Mouse (Mus musculus) ovary, adult 10 weeks (tissue): ENCODE results near the gene Gm17093. TPM values are rescaled to one million over a fixed set of nuclear protein-coding genes. Genes with fewer than 3 reads are reported as not detected.

Source experiments
- polyA plus RNA-seq: library from polyadenylated mRNA; stranded (reverse); fragments of 350-450 nt; fragmentation: Illumina TruSeq; extraction: RNeasy Lipid Tissue Mini Kit (QIAGEN cat#74804); gene quantifications from one replicate; pipeline ENCODE4 v1.2.3, GENCODE M21; 2014

Gene Gm17093
- polyA plus RNA-seq = not detected

GRCm38 (mm10) chr14:44517976-44518375, at the start of gene Gm17093:
Gene Gm17093, plus strand, starts transcription at chr14:44518276.

GRCm38 (mm10) chr14:44492163-44492562, 25.9 kb upstream of the Gm17093 start, which contains the start of gene BC061237:
Gene BC061237, plus strand, starts transcription at chr14:44492463.

Other genes starting within 250 kb of the Gm17093 start
- gene Gm8220, start 232.7 kb upstream of the Gm17093 start, polyA plus RNA-seq = not detected
- gene Gm5930, start 179.7 kb upstream of the Gm17093 start, polyA plus RNA-seq = not detected
- not detected for gene Gm8229, start 152.9 kb upstream of the Gm17093 start, polyA plus RNA-seq
- gene Gm3371, start 107.6 kb upstream of the Gm17093 start, polyA plus RNA-seq = not detected
- not detected for gene Gm8232, start 84.6 kb upstream of the Gm17093 start, polyA plus RNA-seq
- not detected for gene BC061237, start 25.8 kb upstream of the Gm17093 start, polyA plus RNA-seq
- not detected for gene Gm8247, start 64.9 kb downstream of the Gm17093 start, polyA plus RNA-seq
- not detected for gene Gm5624, start 109.7 kb downstream of the Gm17093 start, polyA plus RNA-seq
- gene Gm8257, start 188.2 kb downstream of the Gm17093 start, polyA plus RNA-seq = not detected
- gene Gm8267, start 232.1 kb downstream of the Gm17093 start, polyA plus RNA-seq = not detected